Mouse (Mus musculus) heart, postnatal 0 days (tissue): Measurements from ENCODE around the gene Nfe2.

Source experiments
- CTCF ChIP-seq: IDR thresholded peaks from 2 replicates; pipeline ENCODE4 v1.5.1; 2016; ENCODE audit warnings: antibody characterized with exemption, control low read depth, low read depth
- EP300 ChIP-seq: IDR thresholded peaks from 2 replicates; pipeline ENCODE4 v1.6.1; 2016; ENCODE audit warnings: antibody characterized with exemption, low read depth

- TF ChIP-seq CTCF (peak; percentile 33), EP300 (no peak)
Measured at GRCm38 (mm10) chr15:103279750-103280149, 21.5 kb upstream of the Nfe2 start.
